Mouse (Mus musculus) kidney, adult 2 months (tissue): ENCODE results near the gene Vgll4. TPM values are rescaled to one million over a fixed set of nuclear protein-coding genes. Genes with fewer than 3 reads are reported as not detected.

Experiments
- DNase-seq: peaks from one replicate; pipeline ENCODE4 v3.0.0; 2021
- H3K27ac ChIP-seq: fragments of 200-500 bp; 2 replicates; pipeline ENCODE4 v1.5.1; 2012; ENCODE audit warnings: low read depth, low read length, control low read depth, inconsistent platforms; ENCODE audit not compliant: insufficient read depth
- H3K27me3 ChIP-seq: fragments of 200-500 bp; replicated peaks from 2 replicates; pipeline ENCODE4 v1.6.1; 2012; ENCODE audit warnings: mild to moderate bottlenecking, moderate library complexity, low read length, inconsistent platforms; ENCODE audit not compliant: control insufficient read depth, insufficient read depth
- H3K36me3 ChIP-seq: fragments of 200-500 bp; 2 replicates; pipeline ENCODE4 v1.6.1; 2012; ENCODE audit warnings: mild to moderate bottlenecking, moderate library complexity, low read length, inconsistent platforms; ENCODE audit not compliant: control insufficient read depth, insufficient read depth
- H3K4me1 ChIP-seq: fragments of 200-500 bp; 2 replicates; pipeline ENCODE4 v1.6.1; 2011; ENCODE audit warnings: low read length; ENCODE audit not compliant: control insufficient read depth, insufficient read depth
- H3K4me3 ChIP-seq: fragments of 200-500 bp; 2 replicates; pipeline ENCODE4 v1.5.1; 2011; ENCODE audit warnings: mild to moderate bottlenecking, low read depth, low read length, control low read depth; ENCODE audit not compliant: insufficient read depth
- CTCF ChIP-seq: fragments of 200-500 bp; conservative IDR thresholded peaks from 2 replicates; pipeline ENCODE4 v1.5.1; 2011; ENCODE audit warnings: low read depth, mild to moderate bottlenecking, control low read depth, low read length, moderate library complexity, mixed read lengths; ENCODE audit not compliant: insufficient read depth, insufficient read length
- POLR2A ChIP-seq: fragments of 200-500 bp; IDR thresholded peaks from one replicate; pipeline ENCODE4 v1.6.1; 2011; ENCODE audit warnings: low read depth, low read length, control low read depth
- WGBS: fragments of 180-500 bp; shearing (Covaris S2); methylation state at CpG from one replicate; pipeline ENCODE4 v1.1.7; 2018; 5-methylcytosine and 5-hydroxymethylcytosine counted together
- polyA plus RNA-seq: library from polyadenylated mRNA; depleted of rRNA; stranded (reverse); fragments of >200 nt; gene quantifications from 2 replicates; pipeline ENCODE4 v1.2.3, GENCODE M21; 2012

Vgll4 gene
- polyA plus RNA-seq, 1 experiment, result 60.5 TPM

DNA sequence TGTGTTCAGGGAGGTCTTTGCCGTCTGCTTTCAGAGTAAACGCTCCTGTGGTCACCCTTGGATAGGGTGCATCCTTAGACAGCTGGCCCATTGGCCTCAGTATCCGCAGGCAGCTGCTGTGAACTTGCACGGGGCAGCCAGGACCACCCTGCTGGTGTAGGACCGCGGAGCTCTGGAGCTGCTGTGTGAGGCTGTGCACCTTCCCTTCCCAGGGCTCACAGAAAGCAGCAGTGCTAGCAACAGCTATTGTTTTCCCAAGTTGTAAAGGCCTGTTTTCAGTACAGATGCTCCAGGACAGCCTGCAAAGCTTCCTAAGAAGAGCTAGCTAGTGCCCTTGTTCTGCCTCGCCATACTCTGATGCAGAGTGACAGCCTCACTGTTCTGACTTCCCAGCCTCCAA lies 118.1 kb downstream of the Vgll4 start:
- no peak overlapping the region for H3K4me3 ChIP-seq
- 79% methylated on average over 7 of the region's 7 CpGs for WGBS
- no peak for DNase-seq
- H3K4me1 ChIP-seq, result no peaks in the 10 kb centered on the region
- no peaks in the 10 kb centered on the region for H3K36me3 ChIP-seq
- TF ChIP-seq POLR2A (no peak), CTCF (no peak)
- no peaks in the 10 kb centered on the region for H3K27me3 ChIP-seq
- H3K27ac ChIP-seq, result no peak overlapping the region

DNA sequence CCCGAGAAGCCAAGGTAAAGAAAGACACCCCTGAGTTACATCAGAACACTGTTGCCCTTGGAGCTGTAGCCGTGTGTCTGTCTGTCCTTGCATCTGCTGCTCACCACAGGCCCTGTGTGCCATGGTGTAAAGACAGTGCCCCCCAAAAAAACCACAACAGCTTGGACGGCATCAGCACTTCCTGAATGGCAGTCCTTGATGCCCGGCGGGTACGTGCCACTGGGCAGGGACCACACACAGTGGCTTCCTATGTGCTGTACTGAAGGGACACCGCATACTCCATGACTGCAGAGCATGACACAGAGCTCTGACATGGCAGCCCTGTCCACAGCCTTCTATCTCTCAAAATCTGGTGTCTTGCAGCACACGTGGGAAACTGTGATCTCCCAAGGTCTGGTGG lies 120.0 kb downstream of the Vgll4 start:
- 91% methylated on average over 8 of the region's 8 CpGs for WGBS
- no peak for DNase-seq
- no peaks in the 10 kb centered on the region for H3K36me3 ChIP-seq
- H3K27me3 ChIP-seq, result no peaks in the 10 kb centered on the region
- no peaks in the 10 kb centered on the region for H3K4me1 ChIP-seq
- no peak overlapping the region for H3K4me3 ChIP-seq
- H3K27ac ChIP-seq, result no peak overlapping the region
- TF ChIP-seq CTCF (no peak), POLR2A (no peak)

DNA sequence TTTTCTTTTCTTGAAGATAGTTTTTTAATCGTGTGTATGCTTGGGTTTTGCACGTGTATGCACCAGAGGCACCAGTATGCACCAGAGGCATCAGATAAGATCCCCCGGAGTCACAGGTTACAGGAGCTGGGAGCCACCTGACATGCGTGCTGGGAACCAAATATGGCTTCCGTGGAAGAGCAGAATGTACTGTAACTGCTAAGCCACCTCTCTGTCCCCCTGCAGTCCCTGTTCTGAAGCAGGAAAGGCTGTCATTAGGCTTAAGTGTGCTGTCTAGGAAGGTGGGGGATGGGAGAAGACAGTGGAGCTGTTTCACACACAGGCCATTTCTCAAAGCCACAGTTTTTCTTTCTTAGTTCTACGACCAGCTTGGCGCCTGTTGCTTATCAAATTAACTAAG lies 121.0 kb downstream of the Vgll4 start:
- H3K4me1 ChIP-seq, result no peaks in the 10 kb centered on the region
- 70% methylated on average over 7 of the region's 7 CpGs for WGBS

DNA sequence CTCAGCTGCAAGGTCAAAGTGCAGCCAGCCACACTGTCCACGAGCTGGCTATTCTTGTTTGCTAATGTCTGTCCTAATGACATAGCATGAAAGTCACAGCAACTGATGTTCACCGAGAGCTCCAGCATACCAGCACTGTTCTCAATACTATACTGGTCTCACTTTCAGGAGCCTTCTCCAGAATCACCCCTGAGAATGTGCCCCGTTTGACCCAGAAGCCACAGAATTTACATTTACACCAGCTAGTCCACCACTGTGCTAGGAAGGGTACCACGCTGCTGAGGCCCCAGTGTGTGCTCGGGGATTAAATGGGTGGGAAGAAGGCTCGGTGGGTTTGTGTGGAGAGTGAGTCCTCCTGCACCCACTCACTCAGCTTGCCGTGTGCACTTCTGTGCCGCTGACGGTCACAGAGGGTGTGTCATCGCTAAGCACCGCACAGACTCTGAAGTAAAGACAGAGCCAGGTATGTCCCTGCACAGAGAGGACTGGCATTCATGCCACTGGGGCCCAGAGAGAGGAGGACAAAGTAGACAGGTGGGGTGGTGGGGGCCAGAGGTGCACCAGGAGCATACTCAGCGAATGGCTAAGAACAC lies 122.1 kb downstream of the Vgll4 start:
- no peak overlapping the region for H3K27ac ChIP-seq
- no peaks in the 10 kb centered on the region for H3K4me1 ChIP-seq
- H3K4me3 ChIP-seq, result no peak overlapping the region
- TF ChIP-seq CTCF, result no peak
- no peak for TF ChIP-seq POLR2A
- WGBS, result 93% methylated on average over 12 of the region's 12 CpGs
- H3K27me3 ChIP-seq, result no peaks in the 10 kb centered on the region
- no peak for DNase-seq
- no peaks in the 10 kb centered on the region for H3K36me3 ChIP-seq

More for the DNA sequence above, 121.0 kb downstream of the Vgll4 start:
- no peak for DNase-seq
- TF ChIP-seq POLR2A, result no peak
- TF ChIP-seq CTCF, result no peak
- Histone ChIP-seq H3K36me3 (no peaks in the 10 kb centered on the region), H3K4me3 (no peak overlapping the region), H3K27me3 (no peaks in the 10 kb centered on the region), H3K27ac (no peak overlapping the region)

DNA sequence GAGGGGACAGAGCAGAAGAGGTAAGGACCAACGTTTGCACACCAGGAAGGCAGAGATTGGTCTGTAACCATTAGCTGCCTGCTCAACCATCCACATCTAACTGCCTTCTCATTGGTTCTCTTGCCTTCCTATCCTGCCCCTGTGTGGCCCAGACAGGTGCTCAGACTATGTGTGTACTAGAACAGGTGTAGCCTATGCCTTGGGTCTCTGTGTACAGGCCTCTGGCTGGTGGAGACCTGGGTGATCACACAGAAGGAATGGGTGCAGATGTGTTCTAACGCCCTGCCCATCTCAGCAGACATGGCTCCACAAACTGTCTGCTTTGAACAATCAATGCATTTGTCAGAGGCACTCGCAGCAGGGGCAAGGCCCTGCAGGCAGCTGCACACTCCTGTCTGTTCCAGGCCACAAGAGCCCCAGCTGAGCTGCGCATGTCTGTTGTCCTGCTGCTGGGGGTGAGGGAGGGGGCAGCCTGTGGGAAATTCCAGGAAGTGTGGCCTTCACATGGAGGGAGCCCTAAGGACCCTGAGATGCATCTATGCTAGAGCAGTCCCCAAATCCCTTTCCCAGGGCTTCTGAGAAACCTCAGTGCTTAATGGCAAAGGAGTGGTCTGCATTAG lies 123.5 kb downstream of the Vgll4 start:
- no peak overlapping the region for H3K27ac ChIP-seq
- no peaks in the 10 kb centered on the region for H3K36me3 ChIP-seq
- no peaks in the 10 kb centered on the region for H3K27me3 ChIP-seq
- 65% methylated on average over 4 of the region's 4 CpGs for WGBS
- H3K4me1 ChIP-seq, result peaks cover 4% of the 10 kb centered on the region; the same call in 1 of the 2 replicates
- no peak overlapping the region for H3K4me3 ChIP-seq
- no peak for DNase-seq
- TF ChIP-seq CTCF (no peak), POLR2A (no peak)

DNA sequence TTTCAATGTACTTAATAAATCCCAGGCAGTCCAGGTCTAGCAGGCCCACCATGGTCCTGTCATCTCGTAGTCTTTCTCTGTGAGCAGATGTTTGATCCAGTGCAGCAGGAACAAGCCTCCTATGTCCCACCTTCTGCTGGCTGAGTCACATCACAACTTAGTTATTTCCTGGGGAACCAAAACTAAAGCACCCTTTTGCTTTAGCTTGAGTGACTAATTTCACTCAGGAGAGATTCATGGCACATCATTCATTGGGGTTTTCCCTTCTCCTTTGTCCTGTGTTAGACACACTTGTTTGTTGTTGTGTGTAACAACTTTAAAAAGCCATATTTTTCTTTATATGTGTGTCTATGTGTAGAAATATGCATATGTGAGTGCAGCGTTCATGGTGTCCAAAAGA lies 126.9 kb downstream of the Vgll4 start:
- Histone ChIP-seq H3K27ac (no peak overlapping the region), H3K36me3 (no peaks in the 10 kb centered on the region), H3K4me3 (no peak overlapping the region), H3K4me1 (peaks cover 19% of the 10 kb centered on the region), H3K27me3 (no peaks in the 10 kb centered on the region)
- WGBS, result 94% methylated on average over 2 of the region's 2 CpGs
- no peak for DNase-seq
- TF ChIP-seq POLR2A, result no peak
- TF ChIP-seq CTCF, result no peak

DNA sequence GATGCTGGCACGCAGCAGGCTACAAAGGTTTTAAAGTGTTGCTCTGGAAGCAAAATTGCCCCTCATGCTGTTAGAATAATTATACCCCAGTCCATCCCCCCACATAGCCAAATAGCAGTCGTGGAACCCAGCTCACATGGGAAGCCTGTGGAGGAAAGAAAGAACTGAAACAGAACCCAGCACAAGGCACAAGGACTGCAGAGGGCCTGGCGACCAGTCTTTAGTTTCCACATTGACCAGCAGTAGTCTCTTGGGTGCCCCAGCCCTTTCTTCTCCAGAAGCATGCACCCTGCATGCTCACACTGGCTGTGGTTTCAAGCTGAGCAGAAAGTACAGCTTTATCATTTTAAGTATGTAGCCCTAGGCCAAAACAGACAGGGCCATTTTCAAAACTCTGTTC lies 127.7 kb downstream of the Vgll4 start:
- Histone ChIP-seq H3K36me3 (no peaks in the 10 kb centered on the region), H3K4me1 (peaks cover 19% of the 10 kb centered on the region), H3K27ac (no peak overlapping the region), H3K27me3 (no peaks in the 10 kb centered on the region), H3K4me3 (no peak overlapping the region)
- 69% methylated on average over 3 of the region's 3 CpGs for WGBS
- DNase-seq, result no peak
- TF ChIP-seq CTCF, result no peak
- TF ChIP-seq POLR2A, result no peak
